Mouse (Mus musculus) thymus, adult 2 months (tissue): Measurements from ENCODE around the gene Srp68. TPM values are rescaled to one million over a fixed set of nuclear protein-coding genes. Genes with fewer than 3 reads are reported as not detected.

Experiments
- DNase-seq: peaks from one replicate; pipeline ENCODE4 v3.0.0; 2021
- H3K27ac ChIP-seq: fragments of 200-500 bp; 2 replicates; pipeline ENCODE4 v1.5.1; 2012; ENCODE audit warnings: low read length, control low read depth; ENCODE audit not compliant: control insufficient read depth, insufficient read depth
- H3K27me3 ChIP-seq: fragments of 200-500 bp; 2 replicates; pipeline ENCODE4 v1.6.1; 2012; ENCODE audit warnings: mild to moderate bottlenecking, low read length, moderate library complexity, mixed read lengths; ENCODE audit not compliant: control insufficient read depth, insufficient read depth
- H3K36me3 ChIP-seq: fragments of 200-500 bp; 2 replicates; pipeline ENCODE4 v1.6.1; 2012; ENCODE audit warnings: mild to moderate bottlenecking, low read length, moderate library complexity; ENCODE audit not compliant: control insufficient read depth, insufficient read depth
- H3K4me1 ChIP-seq: fragments of 200-500 bp; replicated peaks from 2 replicates; pipeline ENCODE4 v1.6.1; 2012; ENCODE audit warnings: low read length; ENCODE audit not compliant: control insufficient read depth, insufficient read depth
- H3K4me3 ChIP-seq: fragments of 200-500 bp; 2 replicates; pipeline ENCODE4 v1.5.1; 2012; ENCODE audit warnings: mild to moderate bottlenecking, low read length, control low read depth, moderate library complexity; ENCODE audit not compliant: control insufficient read depth, insufficient read depth
- CTCF ChIP-seq: fragments of 200-500 bp; IDR thresholded peaks from 2 replicates; pipeline ENCODE4 v1.5.1; 2012; ENCODE audit warnings: mild to moderate bottlenecking, control low read depth, low read length, moderate library complexity, borderline replicate concordance; ENCODE audit not compliant: control insufficient read depth, poor library complexity, insufficient read depth; ENCODE audit errors: extremely low read depth
- POLR2A ChIP-seq: fragments of 200-500 bp; IDR thresholded peaks from 2 replicates; pipeline ENCODE4 v1.6.1; 2012; ENCODE audit warnings: mild to moderate bottlenecking, low read length, control low read depth, moderate library complexity; ENCODE audit not compliant: control insufficient read depth, poor library complexity, insufficient read depth; ENCODE audit errors: extremely low read depth
- WGBS: fragments of 180-500 bp; shearing (Covaris S2); methylation state at CpG from one replicate; pipeline ENCODE4 v1.1.7; 2018; 5-methylcytosine and 5-hydroxymethylcytosine counted together
- polyA plus RNA-seq: library from polyadenylated mRNA; depleted of rRNA; stranded (reverse); fragments of >200 nt; gene quantifications from 2 replicates; pipeline ENCODE4 v1.2.3, GENCODE M21; 2012

Gene Srp68
- polyA plus RNA-seq, 1 experiment: 69.1 TPM

DNA sequence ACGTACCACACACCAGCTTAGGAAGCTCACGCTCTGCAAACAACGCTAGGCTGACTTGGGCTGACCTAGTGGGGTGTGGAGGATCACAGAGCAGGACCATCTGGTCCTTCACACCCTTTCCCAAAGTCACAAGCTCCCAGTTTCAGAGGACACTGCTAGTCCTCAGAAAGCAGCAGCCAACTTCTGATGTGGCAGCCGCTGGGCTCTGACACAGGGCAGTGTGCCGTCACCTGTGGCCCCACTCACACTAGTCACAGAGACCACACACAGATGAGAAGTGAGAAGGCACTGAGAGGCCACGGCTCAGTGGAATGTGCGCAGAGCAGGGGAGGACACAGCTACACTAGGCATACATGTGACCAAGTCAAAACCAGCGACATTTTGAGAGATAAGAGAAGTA lies 23.1 kb downstream of the Srp68 start:
- Histone ChIP-seq H3K4me1 (peaks cover 25% of the 10 kb centered on the region), H3K4me3 (no peak overlapping the region), H3K36me3 (peaks cover 68% of the 10 kb centered on the region), H3K27ac (no peak overlapping the region), H3K27me3 (no peaks in the 10 kb centered on the region)
- 93% methylated on average over 8 of the region's 8 CpGs for WGBS
- DNase-seq: no peak
- no peak for TF ChIP-seq POLR2A

DNA sequence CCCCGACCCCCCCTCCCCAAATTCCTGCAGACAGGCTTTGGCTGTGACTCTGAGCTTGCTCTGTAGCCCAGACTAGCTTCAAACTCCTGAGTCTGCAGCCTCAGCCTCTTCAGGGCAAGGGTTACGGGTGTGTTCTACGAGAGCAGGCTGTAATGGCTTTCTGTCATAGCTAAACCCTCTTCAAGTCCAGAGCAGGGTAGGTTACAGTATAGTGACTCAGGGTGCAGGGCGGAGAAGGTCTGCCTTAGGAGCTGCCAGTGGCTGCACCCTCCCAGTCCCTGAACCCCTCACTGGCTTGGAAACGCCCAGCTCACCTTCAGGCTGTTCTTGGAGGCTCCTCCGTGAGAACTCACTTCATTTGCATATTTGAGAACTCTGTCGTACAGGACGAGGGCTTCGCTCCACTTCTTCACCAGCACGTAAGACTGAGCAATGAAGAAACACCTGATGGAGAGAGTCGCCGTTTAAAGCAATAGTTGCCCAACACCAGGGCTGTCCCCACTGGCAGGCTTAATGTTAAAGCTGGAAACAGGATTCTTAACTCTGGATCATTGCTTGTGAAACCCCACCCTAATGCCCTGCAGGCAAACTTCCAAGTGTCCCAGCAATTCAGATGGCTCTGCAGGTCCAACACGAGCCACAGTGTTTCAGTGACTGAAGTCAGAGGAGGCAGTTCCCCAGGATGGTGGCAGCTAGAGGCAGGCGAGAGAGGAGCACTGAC lies 26.4 kb downstream of the Srp68 start:
- H3K36me3 ChIP-seq: peaks cover 80% of the 10 kb centered on the region
- no peak overlapping the region for H3K4me3 ChIP-seq
- no peak overlapping the region for H3K27ac ChIP-seq
- H3K4me1 ChIP-seq: peaks cover under 1% of the 10 kb centered on the region
- H3K27me3 ChIP-seq: no peaks in the 10 kb centered on the region
- TF ChIP-seq POLR2A (no peak), CTCF (no peak)
- WGBS: 93% methylated on average over 14 of the region's 14 CpGs
- no peak for DNase-seq

DNA sequence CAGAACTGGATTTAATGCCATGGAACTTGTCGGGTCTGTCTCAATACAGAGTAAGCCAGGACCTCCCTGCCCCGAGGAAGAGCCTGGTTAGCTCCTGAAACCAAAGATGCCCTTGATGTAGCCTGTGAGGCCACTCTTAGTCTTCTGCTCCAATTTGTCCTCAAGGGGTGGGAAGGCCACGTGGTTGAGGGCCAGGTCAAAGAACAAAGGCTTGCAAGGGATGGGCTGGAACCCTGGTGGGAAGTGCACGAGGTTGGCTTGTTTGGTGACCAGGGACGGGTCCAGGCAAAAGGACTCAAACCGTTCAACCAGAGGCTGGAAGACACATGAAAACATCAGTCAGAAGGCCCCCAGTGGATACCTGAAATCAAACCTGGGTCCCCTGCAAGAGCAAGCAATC lies 28.4 kb downstream of the Srp68 start:
- Histone ChIP-seq H3K4me3 (no peak overlapping the region), H3K27ac (no peak overlapping the region), H3K36me3 (peaks cover 61% of the 10 kb centered on the region), H3K27me3 (no peaks in the 10 kb centered on the region), H3K4me1 (no peaks in the 10 kb centered on the region)
- no peak for TF ChIP-seq POLR2A
- no peak for TF ChIP-seq CTCF
- WGBS: 90% methylated on average over 6 of the region's 6 CpGs
- no peak for DNase-seq

DNA sequence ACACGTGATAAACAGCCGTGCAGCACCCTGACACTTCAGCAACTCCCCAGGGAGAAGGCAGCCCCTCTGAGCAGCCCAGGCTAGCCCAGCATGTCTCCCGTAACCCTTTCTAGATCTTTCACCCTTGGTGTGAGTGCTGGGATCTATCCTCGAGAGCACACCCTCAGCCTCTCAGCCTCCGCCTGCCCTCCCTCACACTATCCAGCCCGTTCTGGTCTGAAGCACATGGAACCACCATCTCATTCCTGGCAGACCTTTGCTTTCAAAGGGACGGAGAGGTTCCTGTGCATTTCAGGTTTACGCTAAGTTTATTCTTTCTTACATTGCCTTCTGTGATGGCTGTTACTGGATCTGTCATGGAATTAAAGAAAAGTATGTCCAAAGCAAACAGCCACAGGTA lies 29.4 kb downstream of the Srp68 start:
- Histone ChIP-seq H3K4me3 (no peak overlapping the region), H3K27ac (no peak overlapping the region), H3K36me3 (peaks cover 51% of the 10 kb centered on the region), H3K4me1 (no peaks in the 10 kb centered on the region), H3K27me3 (no peaks in the 10 kb centered on the region)
- no peak for DNase-seq
- WGBS: 94% methylated on average over 8 of the region's 8 CpGs
- no peak for TF ChIP-seq CTCF
- no peak for TF ChIP-seq POLR2A

DNA sequence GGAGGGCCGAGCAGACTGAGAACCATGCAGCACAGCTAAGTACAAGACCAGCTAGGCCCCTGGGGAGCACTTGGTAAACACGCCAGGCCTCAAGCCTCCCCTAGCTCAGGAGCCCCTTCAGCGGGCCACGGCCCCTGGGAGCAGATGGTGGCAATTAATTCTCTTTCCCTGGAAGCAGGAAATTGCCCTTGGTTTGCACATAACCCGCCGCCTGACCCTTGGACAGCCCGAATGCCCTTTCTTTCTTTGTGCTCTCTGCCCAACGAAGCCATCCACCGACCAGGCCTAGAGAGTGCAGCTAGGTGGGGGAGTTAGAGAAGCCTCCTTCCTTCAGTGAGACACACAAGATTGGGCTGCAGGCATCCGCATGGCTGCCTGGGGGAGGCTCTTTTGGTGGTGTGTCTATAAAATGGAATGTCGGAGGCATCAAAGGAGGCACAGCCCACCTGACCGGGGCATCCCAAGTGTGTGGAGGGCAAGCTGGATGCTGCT lies 32.2 kb downstream of the Srp68 start:
- Histone ChIP-seq H3K4me1 (peaks cover 15% of the 10 kb centered on the region), H3K36me3 (peaks cover 26% of the 10 kb centered on the region), H3K27ac (no peak overlapping the region), H3K4me3 (no peak overlapping the region), H3K27me3 (no peaks in the 10 kb centered on the region)
- TF ChIP-seq POLR2A (no peak), CTCF (no peak)
- 96% methylated on average over 12 of the region's 12 CpGs for WGBS
- no peak for DNase-seq

DNA sequence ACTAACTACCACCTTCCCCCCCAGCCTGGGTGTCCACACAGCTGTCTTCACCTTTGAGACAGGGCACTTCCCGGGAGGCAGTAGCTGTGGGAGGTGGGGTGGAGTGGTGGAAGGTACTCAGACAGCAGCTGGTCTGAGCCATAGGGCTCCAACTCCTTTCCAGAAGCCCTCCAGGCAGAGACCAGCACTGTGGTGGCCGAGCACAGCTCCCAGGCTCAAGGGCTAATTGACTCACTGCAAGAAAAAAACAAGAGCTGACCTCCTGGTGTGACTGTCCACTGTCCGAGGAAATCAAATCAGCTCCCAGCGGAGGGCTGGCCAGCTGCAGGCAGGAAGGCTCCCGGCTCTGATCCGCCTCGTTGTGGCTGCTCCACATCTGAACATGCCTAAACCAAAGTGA lies 34.2 kb downstream of the Srp68 start:
- Histone ChIP-seq H3K4me1 (peaks cover 15% of the 10 kb centered on the region), H3K36me3 (peaks cover 6% of the 10 kb centered on the region), H3K27me3 (no peaks in the 10 kb centered on the region), H3K27ac (no peak overlapping the region), H3K4me3 (no peak overlapping the region)
- no peak for DNase-seq
- no peak for TF ChIP-seq CTCF
- no peak for TF ChIP-seq POLR2A
- WGBS: 89% methylated on average over 7 of the region's 7 CpGs

DNA sequence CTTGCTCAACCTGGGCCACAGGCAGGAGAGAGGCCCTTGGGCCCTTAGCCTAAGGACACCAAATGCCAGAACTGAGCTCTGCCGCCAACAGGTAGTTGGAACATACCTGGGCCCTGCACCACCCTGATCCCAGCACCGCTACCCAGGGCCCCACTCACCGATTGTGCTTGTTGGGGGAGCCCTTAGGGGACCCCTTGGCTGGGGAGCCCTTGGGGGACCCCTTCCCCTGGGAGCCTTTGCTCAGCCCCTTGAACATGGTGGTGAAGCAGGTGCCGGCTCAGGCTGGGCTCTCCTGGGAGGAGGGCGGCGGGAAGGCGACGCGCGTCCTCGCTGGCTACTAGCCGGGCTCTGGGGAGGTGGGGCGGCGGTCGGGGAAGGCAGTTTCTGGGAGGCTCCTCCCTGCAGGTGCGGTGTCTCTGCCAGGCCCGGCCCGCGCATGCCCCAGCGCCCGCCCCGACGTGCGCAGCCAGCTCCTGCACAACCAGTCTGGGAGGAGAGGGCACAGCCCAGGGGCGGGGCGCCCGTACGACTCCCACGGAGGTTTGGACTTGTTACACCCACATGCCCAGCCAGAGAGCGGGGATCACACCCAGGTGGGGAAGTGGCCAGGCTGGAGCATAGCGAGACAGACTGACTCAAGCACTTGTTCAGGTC lies 36.1 kb downstream of the Srp68 start, which contains the start of gene Evpl:
Gene Evpl, minus strand, starts transcription at position 336 of the 654 bp plus-strand sequence.
- 17% methylated on average over 31 of the region's 31 CpGs for WGBS
- H3K27ac ChIP-seq: peak within 1 kb of the TSS; percentile 16

More for the DNA sequence above, 36.1 kb downstream of the Srp68 start, which contains the start of gene Evpl:
- H3K4me3 ChIP-seq: peak within 1 kb of the TSS; percentile 39
- no peaks in the 10 kb centered on the region for H3K27me3 ChIP-seq
- TF ChIP-seq POLR2A: peak; percentile 56; the same call in 1 of the 2 replicates
- TF ChIP-seq CTCF: 0 out of 2 replicates have a peak, but pooled peaks have one; percentile 12
- no peaks in the 10 kb centered on the region for H3K36me3 ChIP-seq
- DNase-seq: peak; percentile 71
- H3K4me1 ChIP-seq: peaks cover 15% of the 10 kb centered on the region
